Mouse (Mus musculus) limb, embryonic 11.5 days (tissue): ENCODE results near the gene Itpk1. TPM values are rescaled to one million over a fixed set of nuclear protein-coding genes. Genes with fewer than 3 reads are reported as not detected.

Source experiments
- microRNA counts: library from miRNA; unstranded; fragments of <30 nt; microRNA quantifications from one replicate; lab custom pipeline; 2016
- microRNA-seq: library from miRNA; unstranded; fragments of <30 nt; microRNA quantifications from one replicate; pipeline ENCODE4, GENCODE M21; 2016
- polyA plus RNA-seq: library from polyadenylated mRNA; unstranded; fragments of >200 nt; fragmentation: Nextera tagmentation; extraction: Ambion mirVana; gene quantifications from 2 replicates; pipeline ENCODE4 v1.2.1, GENCODE M21; 2014

Itpk1 gene
- polyA plus RNA-seq, 1 experiment from 2014 or later: 7.7 TPM

MicroRNAs within 50 kb of the gene (microRNA counts, 519-probe panel; counts per million panel counts)
- microRNA mmu-miR-1936 (lab: Ali Mortazavi, UCI): not detected

Small RNA genes within 50 kb of the gene (microRNA-seq; reads per million reads assigned to microRNA genes)
- gene Mir1936: not detected

Other genes with a start within 250 kb of the Itpk1 start
- 36.0 and 36.6 TPM in 2 replicates for gene Golga5, start 235.8 kb downstream of the Itpk1 start, polyA plus RNA-seq
- gene Chga, start 150.0 kb downstream of the Itpk1 start, polyA plus RNA-seq: 0.20 and 0.23 TPM in 2 replicates
- 33.9 and 36.2 TPM in 2 replicates for gene Moap1, start 38.7 kb upstream of the Itpk1 start, polyA plus RNA-seq
- gene Tmem251, start 38.8 kb upstream of the Itpk1 start, polyA plus RNA-seq: 9.7 and 10.7 TPM in 2 replicates
- 0.40 TPM in 1 of 2 replicates, not detected in the other for gene Gm28051, start 52.8 kb upstream of the Itpk1 start, polyA plus RNA-seq
- 43.7 and 43.9 TPM in 2 replicates for gene Gon7, start 52.9 kb upstream of the Itpk1 start, polyA plus RNA-seq
- 58.6 and 59.2 TPM in 2 replicates for gene Ubr7, start 53.0 kb upstream of the Itpk1 start, polyA plus RNA-seq
- gene Gm20604, start 53.7 kb upstream of the Itpk1 start, polyA plus RNA-seq: 35.8 and 36.8 TPM in 2 replicates
- gene Btbd7, start 173.5 kb upstream of the Itpk1 start, polyA plus RNA-seq: 18.7 and 19.7 TPM in 2 replicates
- not detected in 2 replicates for gene Cox8c, start 194.4 kb upstream of the Itpk1 start, polyA plus RNA-seq
- 0.16 TPM in 1 of 2 replicates, not detected in the other for gene Unc79, start 243.9 kb upstream of the Itpk1 start, polyA plus RNA-seq